Mouse (Mus musculus): ENCODE measurements around the gene Vps13d. TPM values are rescaled to one million over a fixed set of nuclear protein-coding genes. Genes with fewer than 3 reads are reported as not detected.

Gene Vps13d
- polyA plus RNA-seq, 1 experiment from 2014 or later, result 10.3 TPM

- no peak overlapping the region for H3K4me2 ChIP-seq (replicated peaks; ENCODE audit: low read depth, low read length)
- WGBS, result 21% methylated on average over 2 of the region's 2 CpGs
- H3K9ac ChIP-seq (replicated peaks; ENCODE audit: low read depth), result no peak overlapping the region
- H3K9me3 ChIP-seq (ENCODE audit: low read length), result no peaks in the 10 kb centered on the region
- TF ChIP-seq CTCF (IDR thresholded peaks at IDR 0.05), result peak; percentile 9
- peak; percentile 94 for TF ChIP-seq EP300 (IDR thresholded peaks at IDR 0.05)
- no peaks in the 10 kb centered on the region for H3K27me3 ChIP-seq (replicated peaks; ENCODE audit: insufficient read depth, low read length)
- peak overlapping the region; percentile 16 for H3K27ac ChIP-seq (ENCODE audit: low read length)
- 0 out of 2 replicates have a peak, but pooled peaks cover 8% of the 10 kb centered on the region for H3K36me3 ChIP-seq (ENCODE audit: insufficient read depth, low read length)
- DNase-seq (ENCODE audit: low spot score), result peak; percentile 91
- no peak overlapping the region for H3K4me3 ChIP-seq (ENCODE audit: low read depth, low read length)
- ATAC-seq, result peak; percentile 94
- no peaks in the 10 kb centered on the region; the same call in 1 of the 2 replicates for H3K4me1 ChIP-seq (ENCODE audit: insufficient read depth, low read depth, low read length)
Measured at GRCm38 (mm10) chr4:145017745-145018144, 177.1 kb downstream of the Vps13d start.

- 91% methylated on average over 1 of the region's 1 CpGs for WGBS
- TF ChIP-seq CTCF (IDR thresholded peaks at IDR 0.05), result no peak
- TF ChIP-seq EP300 (IDR thresholded peaks at IDR 0.05), result no peak
- H3K4me3 ChIP-seq (ENCODE audit: low read depth, low read length), result no peak overlapping the region
- H3K4me2 ChIP-seq (replicated peaks; ENCODE audit: low read depth, low read length), result no peak overlapping the region
- no peaks in the 10 kb centered on the region; the same call in 1 of the 2 replicates for H3K4me1 ChIP-seq (ENCODE audit: insufficient read depth, low read depth, low read length)
- ATAC-seq (no peak), DNase-seq (ENCODE audit: low spot score) (no peak)
- no peaks in the 10 kb centered on the region for H3K27me3 ChIP-seq (replicated peaks; ENCODE audit: insufficient read depth, low read length)
- H3K9ac ChIP-seq (replicated peaks; ENCODE audit: low read depth), result no peak overlapping the region
- peak overlapping the region; percentile 16 for H3K27ac ChIP-seq (ENCODE audit: low read length)
- H3K9me3 ChIP-seq (ENCODE audit: low read length), result no peaks in the 10 kb centered on the region
- peaks cover 8% of the 10 kb centered on the region; the same call in 1 of the 2 replicates for H3K36me3 ChIP-seq (ENCODE audit: insufficient read depth, low read length)
Measured at GRCm38 (mm10) chr4:145016669-145017068, 178.1 kb downstream of the Vps13d start.

- Histone ChIP-seq H3K4me3 (ENCODE audit: low read depth, low read length) (no peak overlapping the region), H3K9me3 (ENCODE audit: low read length) (no peaks in the 10 kb centered on the region), H3K27me3 (replicated peaks; ENCODE audit: insufficient read depth, low read length) (no peaks in the 10 kb centered on the region), H3K4me2 (replicated peaks; ENCODE audit: low read depth, low read length) (no peak overlapping the region), H3K36me3 (ENCODE audit: insufficient read depth, low read length) (peaks cover 1% of the 10 kb centered on the region; the same call in 1 of the 2 replicates), H3K9ac (replicated peaks; ENCODE audit: low read depth) (no peak overlapping the region), H3K4me1 (ENCODE audit: insufficient read depth, low read depth, low read length) (no peaks in the 10 kb centered on the region; the same call in 1 of the 2 replicates), H3K27ac (ENCODE audit: low read length) (peak overlapping the region; percentile 16; the same call in 1 of the 2 replicates)
- no peak for ATAC-seq
- WGBS, result 76% methylated on average over 4 of the region's 4 CpGs
- no peak for DNase-seq (ENCODE audit: low spot score)
- TF ChIP-seq EP300 (IDR thresholded peaks at IDR 0.05) (no peak), CTCF (IDR thresholded peaks at IDR 0.05) (no peak)
Measured at GRCm38 (mm10) chr4:145014632-145014960, 180.2 kb downstream of the Vps13d start.

GRCm38 (mm10) chr4:145013760-145014631, 180.8 kb downstream of the Vps13d start:
- Histone ChIP-seq H3K4me2 (replicated peaks; ENCODE audit: low read depth, low read length) (no peak overlapping the region), H3K4me3 (ENCODE audit: low read depth, low read length) (no peak overlapping the region), H3K9ac (replicated peaks; ENCODE audit: low read depth) (no peak overlapping the region), H3K4me1 (ENCODE audit: insufficient read depth, low read depth, low read length) (no peaks in the 10 kb centered on the region; the same call in 1 of the 2 replicates), H3K27ac (ENCODE audit: low read length) (0 out of 2 replicates have a peak overlapping the region, but pooled peaks have one; percentile 16), H3K36me3 (ENCODE audit: insufficient read depth, low read length) (no peaks in the 10 kb centered on the region; the same call in 1 of the 2 replicates), H3K9me3 (ENCODE audit: low read length) (no peaks in the 10 kb centered on the region), H3K27me3 (replicated peaks; ENCODE audit: insufficient read depth, low read length) (no peaks in the 10 kb centered on the region)
- DNase-seq (ENCODE audit: low spot score) (no peak), ATAC-seq (no peak)
- WGBS, result 57% methylated on average over 7 of the region's 7 CpGs
- TF ChIP-seq EP300 (IDR thresholded peaks at IDR 0.05) (no peak), CTCF (IDR thresholded peaks at IDR 0.05) (no peak)

DNA sequence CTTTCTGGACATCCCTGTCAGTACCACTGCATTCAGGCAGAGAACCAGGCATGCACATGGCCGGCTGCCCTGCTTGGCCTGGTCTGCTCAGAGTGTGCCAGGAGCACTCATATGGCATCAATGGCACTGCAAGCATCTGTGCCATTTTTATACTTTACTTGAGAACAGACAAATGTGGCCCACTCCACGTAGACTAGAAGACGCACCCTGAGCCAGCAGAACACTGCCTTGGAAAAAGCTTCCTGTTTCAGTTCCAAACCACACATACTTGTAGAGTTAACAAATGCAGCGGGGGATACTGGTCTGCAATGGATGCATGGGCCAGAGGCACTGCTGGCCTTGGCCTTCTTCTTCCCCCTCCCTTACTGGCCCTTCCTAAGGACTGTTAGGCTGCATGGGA, 181.6 kb downstream of the Vps13d start:
- H3K9ac ChIP-seq (replicated peaks; ENCODE audit: low read depth), result no peak overlapping the region
- H3K4me3 ChIP-seq (ENCODE audit: low read depth, low read length), result no peak overlapping the region
- H3K27ac ChIP-seq (ENCODE audit: low read length), result no peak overlapping the region
- H3K9me3 ChIP-seq (ENCODE audit: low read length), result no peaks in the 10 kb centered on the region
- no peak for DNase-seq (ENCODE audit: low spot score)
- TF ChIP-seq CTCF (IDR thresholded peaks at IDR 0.05), result no peak
- TF ChIP-seq EP300 (IDR thresholded peaks at IDR 0.05), result no peak
- 54% methylated on average over 4 of the region's 4 CpGs for WGBS
- no peak for ATAC-seq
- no peaks in the 10 kb centered on the region; the same call in 1 of the 2 replicates for H3K36me3 ChIP-seq (ENCODE audit: insufficient read depth, low read length)
- no peaks in the 10 kb centered on the region; the same call in 1 of the 2 replicates for H3K4me1 ChIP-seq (ENCODE audit: insufficient read depth, low read depth, low read length)
- no peaks in the 10 kb centered on the region for H3K27me3 ChIP-seq (replicated peaks; ENCODE audit: insufficient read depth, low read length)
- H3K4me2 ChIP-seq (replicated peaks; ENCODE audit: low read depth, low read length), result no peak overlapping the region

DNA sequence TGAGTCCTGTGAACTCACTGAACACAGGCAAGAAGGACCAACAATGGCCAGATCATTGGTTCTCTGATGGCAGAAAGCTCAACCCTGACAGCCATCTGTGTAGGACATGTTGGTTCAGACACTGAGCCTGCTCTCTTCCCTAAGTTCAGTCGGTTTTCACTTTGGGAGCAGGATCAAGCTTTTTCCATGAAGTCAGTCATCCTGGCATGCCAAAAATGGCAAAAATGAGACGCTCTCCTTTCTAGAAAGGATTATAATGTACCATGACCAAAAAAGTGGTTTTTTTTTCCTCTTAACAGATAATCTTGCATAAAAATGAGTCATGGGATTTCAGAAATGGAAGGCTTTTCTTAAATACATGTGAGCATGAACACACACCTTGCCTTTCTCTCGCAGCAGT, 183.6 kb downstream of the Vps13d start:
- Histone ChIP-seq H3K9ac (replicated peaks; ENCODE audit: low read depth) (no peak overlapping the region), H3K9me3 (ENCODE audit: low read length) (no peaks in the 10 kb centered on the region), H3K27me3 (replicated peaks; ENCODE audit: insufficient read depth, low read length) (no peaks in the 10 kb centered on the region), H3K4me1 (ENCODE audit: insufficient read depth, low read depth, low read length) (no peaks in the 10 kb centered on the region; the same call in 1 of the 2 replicates), H3K4me3 (ENCODE audit: low read depth, low read length) (no peak overlapping the region), H3K36me3 (ENCODE audit: insufficient read depth, low read length) (peaks cover under 1% of the 10 kb centered on the region; the same call in 1 of the 2 replicates), H3K27ac (ENCODE audit: low read length) (no peak overlapping the region), H3K4me2 (replicated peaks; ENCODE audit: low read depth, low read length) (no peak overlapping the region)
- TF ChIP-seq EP300 (IDR thresholded peaks at IDR 0.05), result no peak
- TF ChIP-seq CTCF (IDR thresholded peaks at IDR 0.05), result no peak
- ATAC-seq (no peak), DNase-seq (ENCODE audit: low spot score) (no peak)
- 79% methylated on average over 3 of the region's 3 CpGs for WGBS
